Mouse (Mus musculus) testis, adult 2 months (tissue): ENCODE measurements around the gene Azin2. TPM values are rescaled to one million over a fixed set of nuclear protein-coding genes. Genes with fewer than 3 reads are reported as not detected.
A peak's percentile ranks its signal among the peaks of the same experiment; 100 is the strongest.

Source experiments
- H3K27ac ChIP-seq: fragments of 200-500 bp; 2 replicates; pipeline ENCODE4 v1.5.1; 2012; ENCODE audit warnings: low read depth, low read length; ENCODE audit not compliant: control insufficient read depth, insufficient read depth
- H3K27me3 ChIP-seq: fragments of 200-500 bp; 2 replicates; pipeline ENCODE4 v1.6.1; 2012; ENCODE audit warnings: mild to moderate bottlenecking, low read length, moderate library complexity; ENCODE audit not compliant: control insufficient read depth, insufficient read depth
- H3K36me3 ChIP-seq: fragments of 200-500 bp; 2 replicates; pipeline ENCODE4 v1.6.1; 2012; ENCODE audit warnings: mild to moderate bottlenecking, low read length; ENCODE audit not compliant: control insufficient read depth, insufficient read depth
- H3K4me1 ChIP-seq: fragments of 200-500 bp; 2 replicates; pipeline ENCODE4 v1.6.1; 2012; ENCODE audit warnings: low read length; ENCODE audit not compliant: control insufficient read depth, insufficient read depth
- H3K4me3 ChIP-seq: fragments of 200-500 bp; 2 replicates; pipeline ENCODE4 v1.5.1; 2012; ENCODE audit warnings: low read depth, mild to moderate bottlenecking, low read length, moderate library complexity, mixed read lengths; ENCODE audit not compliant: control insufficient read depth
- CTCF ChIP-seq: fragments of 200-500 bp; IDR thresholded peaks from 2 replicates; pipeline ENCODE4 v1.5.1; 2012; ENCODE audit warnings: low read depth, mild to moderate bottlenecking, inconsistent platforms, low read length, moderate library complexity; ENCODE audit not compliant: control insufficient read depth, insufficient read depth, insufficient replicate concordance
- POLR2A ChIP-seq: fragments of 200-500 bp; IDR thresholded peaks from 2 replicates; pipeline ENCODE4 v1.6.1; 2012; ENCODE audit warnings: low read depth, mild to moderate bottlenecking, inconsistent platforms, low read length, moderate library complexity; ENCODE audit not compliant: control insufficient read depth
- polyA plus RNA-seq: library from polyadenylated mRNA; depleted of rRNA; stranded (reverse); fragments of >200 nt; gene quantifications from 2 replicates; pipeline ENCODE4 v1.2.3, GENCODE M21; 2012

The Azin2 gene
- polyA plus RNA-seq, 1 experiment: 213 TPM

DNA sequence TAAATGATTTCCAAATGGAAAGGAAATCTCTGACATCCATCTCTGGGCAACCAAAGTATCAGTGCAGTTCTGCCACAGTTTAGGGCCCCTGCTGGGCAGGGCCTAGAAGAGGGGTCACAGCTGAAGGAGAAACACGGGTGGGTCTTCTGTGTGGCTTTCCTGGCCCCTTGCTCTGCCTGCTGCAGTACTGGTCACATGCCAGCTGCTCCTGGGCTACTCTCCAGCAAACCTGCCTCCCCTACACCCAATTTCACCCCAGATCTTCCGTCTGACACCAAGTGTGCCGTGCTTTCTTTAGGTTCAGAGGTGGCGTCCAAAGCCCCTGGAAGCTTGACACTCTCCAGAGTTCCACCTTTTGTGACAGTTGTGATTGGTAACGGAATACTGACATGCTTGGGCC is 26.6 kb downstream of the Azin2 start:
- Histone ChIP-seq H3K4me1 (no peaks in the 10 kb centered on the region; the same call in 1 of the 2 replicates), H3K36me3 (no peaks in the 10 kb centered on the region), H3K4me3 (peak overlapping the region; percentile 83), H3K27ac (no peak overlapping the region; the same call in 1 of the 2 replicates), H3K27me3 (no peaks in the 10 kb centered on the region)
- TF ChIP-seq CTCF: no peak
- TF ChIP-seq POLR2A: no peak

DNA sequence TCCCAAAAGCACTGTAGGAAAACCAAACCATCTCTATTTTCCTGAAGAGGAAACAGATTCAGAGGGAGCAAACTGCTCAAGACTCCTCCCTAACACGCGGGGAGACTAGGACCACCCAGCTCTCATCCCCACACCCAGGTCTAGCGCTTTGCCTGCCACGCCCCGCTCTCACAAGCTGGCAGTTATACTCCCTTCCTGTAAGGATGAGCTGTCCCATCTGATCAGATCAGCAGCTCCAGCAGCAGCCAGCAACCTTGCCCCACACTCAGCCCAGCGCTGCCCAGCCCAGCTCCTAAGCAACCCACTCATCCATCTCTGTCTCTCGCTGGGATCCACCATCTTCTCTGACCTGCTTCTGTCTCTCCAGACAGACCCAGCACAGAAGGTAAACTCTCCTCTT is 29.5 kb downstream of the Azin2 start:
- Histone ChIP-seq H3K27ac (no peak overlapping the region), H3K36me3 (no peaks in the 10 kb centered on the region), H3K4me3 (peak overlapping the region; percentile 83), H3K27me3 (no peaks in the 10 kb centered on the region), H3K4me1 (no peaks in the 10 kb centered on the region; the same call in 1 of the 2 replicates)
- no peak for TF ChIP-seq CTCF
- no peak for TF ChIP-seq POLR2A

DNA sequence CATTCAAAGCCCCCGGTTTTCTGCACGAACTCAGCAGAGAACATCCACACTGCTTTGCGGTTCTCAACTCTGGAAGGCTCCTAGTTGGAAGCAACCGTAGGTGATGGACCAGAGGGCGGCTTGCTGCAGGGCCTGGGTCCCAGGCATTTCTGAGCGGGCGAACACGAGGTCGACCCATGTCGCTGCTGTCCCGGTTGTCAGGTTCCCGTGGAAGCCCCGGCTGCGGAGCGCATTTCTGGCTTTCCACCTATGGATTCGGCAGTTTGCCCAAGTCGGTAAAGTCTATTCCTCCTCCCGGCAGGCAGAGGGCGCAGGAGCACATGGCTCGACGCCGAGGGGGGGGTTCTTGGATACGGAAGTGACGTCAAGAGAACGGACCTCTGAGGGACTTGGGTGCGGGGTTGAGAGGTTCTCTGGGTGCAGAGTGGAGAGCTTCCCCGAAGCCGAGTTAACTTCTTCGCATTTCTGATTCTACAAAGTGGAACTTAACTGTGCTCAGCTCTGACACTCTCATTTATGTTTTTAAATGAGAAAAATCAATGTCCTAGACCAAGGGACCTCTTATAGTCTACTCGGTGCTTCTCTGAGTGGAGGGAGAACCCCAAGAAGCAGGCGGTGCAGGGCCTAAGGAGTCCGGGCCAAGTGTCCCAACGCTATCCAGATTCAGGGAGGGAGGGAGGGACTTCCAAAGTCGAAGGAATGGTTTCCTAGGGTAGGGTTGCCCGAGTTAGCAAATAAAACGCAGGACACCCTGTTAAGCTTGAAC is 37.2 kb downstream of the Azin2 start:
- Histone ChIP-seq H3K36me3 (no peaks in the 10 kb centered on the region), H3K4me3 (peak overlapping the region; percentile 93), H3K27ac (peak overlapping the region; percentile 84), H3K4me1 (peaks cover 4% of the 10 kb centered on the region), H3K27me3 (no peaks in the 10 kb centered on the region)
- peak; percentile 85; the same call in 1 of the 2 replicates for TF ChIP-seq CTCF
- peak; percentile 74 for TF ChIP-seq POLR2A

DNA sequence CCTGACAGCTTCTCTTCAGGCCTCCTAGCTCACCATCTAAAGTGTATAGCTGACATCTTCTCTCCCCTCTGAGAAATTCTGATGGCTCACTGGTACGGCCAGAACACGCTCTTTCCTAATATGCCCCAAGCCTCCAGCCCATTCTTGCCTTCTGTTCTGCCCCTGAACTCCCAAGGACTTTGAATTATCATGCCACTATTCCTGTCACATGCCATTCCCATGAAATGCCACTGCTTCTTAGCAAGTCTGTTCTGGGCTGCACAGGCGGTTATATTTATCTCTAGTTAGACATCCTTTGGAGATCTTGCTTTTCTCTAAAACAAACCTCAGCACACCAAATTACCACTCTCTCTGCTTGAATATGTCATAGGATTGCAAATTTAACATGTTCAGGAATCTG is 38.6 kb downstream of the Azin2 start:
- TF ChIP-seq CTCF (no peak), POLR2A (no peak)
- no peaks in the 10 kb centered on the region for H3K36me3 ChIP-seq
- H3K27me3 ChIP-seq: no peaks in the 10 kb centered on the region
- peaks cover 10% of the 10 kb centered on the region for H3K4me1 ChIP-seq
- no peak overlapping the region for H3K27ac ChIP-seq
- H3K4me3 ChIP-seq: no peak overlapping the region

DNA sequence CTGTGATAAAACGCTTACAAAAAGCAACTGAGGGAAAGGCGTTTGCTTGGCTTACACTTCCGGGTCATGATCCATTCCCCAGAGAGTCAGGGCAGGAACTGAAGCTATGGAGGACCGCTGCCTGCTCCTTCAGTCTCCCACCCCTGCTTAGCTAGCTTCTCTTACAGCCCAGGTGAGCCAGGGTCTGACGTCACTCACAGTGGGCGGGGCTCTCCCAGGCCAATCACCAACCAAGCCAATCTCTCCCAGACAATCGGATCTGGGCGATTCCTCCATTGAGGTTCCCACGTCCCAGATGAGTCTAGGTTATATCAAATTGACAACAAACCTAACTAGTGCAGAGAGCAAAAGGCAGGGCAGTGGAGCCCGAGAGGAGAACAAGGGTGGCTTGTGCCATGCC is 43.1 kb downstream of the Azin2 start:
- Histone ChIP-seq H3K4me3 (no peak overlapping the region), H3K27ac (no peak overlapping the region), H3K27me3 (no peaks in the 10 kb centered on the region), H3K36me3 (no peaks in the 10 kb centered on the region), H3K4me1 (peaks cover 6% of the 10 kb centered on the region)
- TF ChIP-seq CTCF: no peak
- no peak for TF ChIP-seq POLR2A

DNA sequence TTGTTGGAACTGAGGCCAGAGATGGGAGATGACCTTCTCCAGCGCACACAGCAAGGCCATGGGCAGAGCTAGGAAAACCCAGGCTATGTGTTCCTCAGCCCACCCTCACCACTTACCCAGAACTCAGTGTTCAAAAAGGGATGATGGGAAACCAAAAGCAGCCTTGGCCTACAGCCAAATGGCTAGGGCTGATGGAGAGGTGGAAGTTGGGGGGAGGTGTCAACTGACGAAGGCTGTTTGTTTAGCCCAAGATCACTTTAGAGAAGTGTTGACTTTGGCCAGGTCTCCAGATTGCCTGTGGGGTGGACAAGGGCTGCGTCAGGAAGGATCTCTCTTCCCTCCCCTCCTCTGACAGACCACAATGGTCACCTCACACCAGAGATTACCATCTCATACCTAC is 44.1 kb downstream of the Azin2 start:
- Histone ChIP-seq H3K27ac (peak overlapping the region; percentile 39; the same call in 1 of the 2 replicates), H3K4me1 (peaks cover 6% of the 10 kb centered on the region), H3K27me3 (no peaks in the 10 kb centered on the region), H3K4me3 (no peak overlapping the region), H3K36me3 (no peaks in the 10 kb centered on the region)
- TF ChIP-seq POLR2A (no peak), CTCF (no peak)

DNA sequence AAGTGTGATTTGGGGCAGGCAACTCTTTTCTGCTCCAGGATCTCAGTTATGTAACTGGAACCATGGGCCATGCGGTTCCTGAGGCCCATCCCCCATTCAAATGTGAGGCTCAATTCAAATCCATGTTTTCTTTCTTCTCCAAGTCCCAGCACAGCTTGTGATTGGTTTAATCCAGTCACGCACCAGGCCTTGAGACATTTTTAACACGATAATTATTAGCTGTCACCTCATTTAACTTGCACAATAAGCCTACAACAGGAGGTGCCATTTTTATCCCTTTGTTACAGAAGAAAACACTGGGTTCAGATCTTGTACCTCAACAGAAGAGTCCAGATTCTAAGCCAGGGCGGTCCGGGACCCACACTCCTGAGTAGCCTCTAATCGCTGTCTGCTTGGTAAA is 44.5 kb downstream of the Azin2 start:
- Histone ChIP-seq H3K4me1 (peaks cover 6% of the 10 kb centered on the region), H3K27ac (0 out of 2 replicates have a peak overlapping the region, but pooled peaks have one; percentile 3), H3K36me3 (no peaks in the 10 kb centered on the region), H3K27me3 (no peaks in the 10 kb centered on the region), H3K4me3 (no peak overlapping the region)
- TF ChIP-seq POLR2A: no peak
- no peak for TF ChIP-seq CTCF
